Mouse (Mus musculus) lung, adult 2 months (tissue): ENCODE results near the gene Myh8.

Experiments used
- CTCF ChIP-seq: fragments of 200-500 bp; IDR thresholded peaks from 2 replicates; pipeline ENCODE4 v1.5.1; 2011; ENCODE audit warnings: mild to moderate bottlenecking, low read length, control low read depth; ENCODE audit not compliant: insufficient read depth
- POLR2A ChIP-seq: fragments of 200-500 bp; IDR thresholded peaks from 2 replicates; pipeline ENCODE4 v1.6.1; 2011; ENCODE audit warnings: low read depth, mild to moderate bottlenecking, control low read depth, low read length, borderline replicate concordance; ENCODE audit errors: extremely low read depth

- TF ChIP-seq POLR2A (no peak), CTCF (no peak)
Observed at GRCm38 (mm10) chr11:67229166-67229565, 47.8 kb upstream of the Myh8 start.
